Mouse (Mus musculus): ENCODE results near the gene Lct. TPM values are rescaled to one million over a fixed set of nuclear protein-coding genes. Genes with fewer than 3 reads are reported as not detected.

Gene Lct
- polyA plus RNA-seq, 1 experiment = 0.01 TPM

- no peak overlapping the region for H3K4me3 ChIP-seq
Measured at GRCm38 (mm10) chr1:128303900-128304299, 24.2 kb downstream of the Lct start.

GRCm38 (mm10) chr1:128295717-128296528 lies 32.2 kb downstream of the Lct start:
- Histone ChIP-seq H3K79me2 (ENCODE audit: control insufficient read depth, insufficient read depth) (no peaks in the 10 kb centered on the region), H3K4me3 (no peak overlapping the region), H3K4me2 (ENCODE audit: low read depth) (no peak overlapping the region), H3K27me3 (ENCODE audit: control insufficient read depth, insufficient read depth, insufficient read length) (no peaks in the 10 kb centered on the region), H3ac (ENCODE audit: control insufficient read depth, insufficient read length) (no peak overlapping the region), H3K36me3 (ENCODE audit: control insufficient read depth, insufficient read depth) (no peaks in the 10 kb centered on the region)
- TF ChIP-seq POLR2A (IDR thresholded peaks at IDR 0.05; ENCODE audit: insufficient read length, low read depth) (no peak), USF1 (IDR thresholded peaks at IDR 0.05; ENCODE audit: low read depth) (no peak), TCF12 (IDR thresholded peaks at IDR 0.05; ENCODE audit: insufficient read depth, poor library complexity, severe bottlenecking) (no peak)

More at GRCm38 (mm10) chr1:128303900-128304299, 24.2 kb downstream of the Lct start:
- Histone ChIP-seq H3K4me2 (ENCODE audit: low read depth) (no peak overlapping the region), H3K36me3 (ENCODE audit: control insufficient read depth, insufficient read depth) (no peaks in the 10 kb centered on the region), H3K79me2 (ENCODE audit: control insufficient read depth, insufficient read depth) (no peaks in the 10 kb centered on the region), H3ac (ENCODE audit: control insufficient read depth, insufficient read length) (no peak overlapping the region), H3K27me3 (ENCODE audit: control insufficient read depth, insufficient read depth, insufficient read length) (no peaks in the 10 kb centered on the region)
- TF ChIP-seq TCF12 (IDR thresholded peaks at IDR 0.05; ENCODE audit: insufficient read depth, poor library complexity, severe bottlenecking) (no peak), MYOG (IDR thresholded peaks at IDR 0.05; ENCODE audit: control insufficient read depth in 1 of 3, insufficient read depth in 1 of 3, insufficient read length in 2 of 3, low read depth in 2 of 3) (no peak), POLR2A (IDR thresholded peaks at IDR 0.05; ENCODE audit: insufficient read length, low read depth) (no peak), POLR2AphosphoS2 (IDR thresholded peaks at IDR 0.05; ENCODE audit: insufficient read length, low read depth) (no peak), MYOD1 (IDR thresholded peaks at IDR 0.05; ENCODE audit: control insufficient read depth in 1 of 3, insufficient read length in 2 of 3, low read depth in 2 of 3) (no peak), SRF (IDR thresholded peaks at IDR 0.05; ENCODE audit: control insufficient read depth, insufficient read length, low read depth) (no peak), E2F4 (IDR thresholded peaks at IDR 0.05; ENCODE audit: insufficient read depth) (no peak), REST (IDR thresholded peaks at IDR 0.05; ENCODE audit: insufficient read depth, insufficient read length) (no peak)

- Histone ChIP-seq H3K4me2 (ENCODE audit: low read depth) (no peak overlapping the region), H3K79me2 (ENCODE audit: control insufficient read depth, insufficient read depth) (no peaks in the 10 kb centered on the region), H3K36me3 (ENCODE audit: control insufficient read depth, insufficient read depth) (no peaks in the 10 kb centered on the region), H3K4me3 (no peak overlapping the region), H3K27me3 (ENCODE audit: control insufficient read depth, insufficient read depth, insufficient read length) (no peaks in the 10 kb centered on the region), H3ac (ENCODE audit: control insufficient read depth, insufficient read length) (no peak overlapping the region)
- TF ChIP-seq MYOG (IDR thresholded peaks at IDR 0.05; ENCODE audit: control insufficient read depth in 1 of 3, insufficient read depth in 1 of 3, insufficient read length in 2 of 3, low read depth in 2 of 3) (no peak), SRF (IDR thresholded peaks at IDR 0.05; ENCODE audit: control insufficient read depth, insufficient read length, low read depth) (no peak)
Measured at GRCm38 (mm10) chr1:128295296-128295695, 32.8 kb downstream of the Lct start.

- no peaks in the 10 kb centered on the region for H3K79me2 ChIP-seq (ENCODE audit: control insufficient read depth, insufficient read depth)
- H3K4me3 ChIP-seq = no peak overlapping the region
- H3K36me3 ChIP-seq (ENCODE audit: control insufficient read depth, insufficient read depth) = no peaks in the 10 kb centered on the region
- no peaks in the 10 kb centered on the region for H3K27me3 ChIP-seq (ENCODE audit: control insufficient read depth, insufficient read depth, insufficient read length)
- no peak overlapping the region for H3ac ChIP-seq (ENCODE audit: control insufficient read depth, insufficient read length)
- TF ChIP-seq POLR2AphosphoS2 (IDR thresholded peaks at IDR 0.05; ENCODE audit: insufficient read length, low read depth) = no peak
- TF ChIP-seq MAX (IDR thresholded peaks at IDR 0.05; ENCODE audit: low read depth) = no peak
- TF ChIP-seq TCF12 (IDR thresholded peaks at IDR 0.05; ENCODE audit: insufficient read depth, poor library complexity, severe bottlenecking) = no peak
- no peak overlapping the region for H3K4me2 ChIP-seq (ENCODE audit: low read depth)
Measured at GRCm38 (mm10) chr1:128293524-128293923, 34.6 kb downstream of the Lct start.

GRCm38 (mm10) chr1:128290295-128290694 lies 37.8 kb downstream of the Lct start:
- TF ChIP-seq POLR2AphosphoS2 (IDR thresholded peaks at IDR 0.05; ENCODE audit: insufficient read length, low read depth) = no peak
- no peak for TF ChIP-seq MYOD1 (IDR thresholded peaks at IDR 0.05; ENCODE audit: control insufficient read depth in 1 of 3, insufficient read length in 2 of 3, low read depth in 2 of 3)
- TF ChIP-seq SRF (IDR thresholded peaks at IDR 0.05; ENCODE audit: control insufficient read depth, insufficient read length, low read depth) = no peak
- TF ChIP-seq MYOG (IDR thresholded peaks at IDR 0.05; ENCODE audit: control insufficient read depth in 1 of 3, insufficient read depth in 1 of 3, insufficient read length in 2 of 3, low read depth in 2 of 3) = no peak
- TF ChIP-seq USF1 (IDR thresholded peaks at IDR 0.05; ENCODE audit: low read depth) = no peak
- no peak for TF ChIP-seq E2F4 (IDR thresholded peaks at IDR 0.05; ENCODE audit: insufficient read depth)
- TF ChIP-seq POLR2A (IDR thresholded peaks at IDR 0.05; ENCODE audit: insufficient read length, low read depth) = no peak
- no peak for TF ChIP-seq CEBPB (IDR thresholded peaks at IDR 0.05; ENCODE audit: insufficient read depth, poor library complexity, severe bottlenecking)
- no peak for TF ChIP-seq MAX (IDR thresholded peaks at IDR 0.05; ENCODE audit: low read depth)
- TF ChIP-seq TCF3 (IDR thresholded peaks at IDR 0.05; ENCODE audit: insufficient read length, low read depth) = no peak
- no peak for TF ChIP-seq TCF12 (IDR thresholded peaks at IDR 0.05; ENCODE audit: insufficient read depth, poor library complexity, severe bottlenecking)
- TF ChIP-seq REST (IDR thresholded peaks at IDR 0.05; ENCODE audit: insufficient read depth, insufficient read length) = no peak
- Histone ChIP-seq H3K36me3 (ENCODE audit: control insufficient read depth, insufficient read depth) (no peaks in the 10 kb centered on the region), H3K27me3 (ENCODE audit: control insufficient read depth, insufficient read depth, insufficient read length) (no peaks in the 10 kb centered on the region), H3K4me3 (no peak overlapping the region), H3ac (ENCODE audit: control insufficient read depth, insufficient read length) (no peak overlapping the region), H3K79me2 (ENCODE audit: control insufficient read depth, insufficient read depth) (no peaks in the 10 kb centered on the region), H3K4me2 (ENCODE audit: low read depth) (no peak overlapping the region)

Measured in myocyte (in vitro differentiated cells).